ENCODE assay signal across 12 mouse cellular contexts in genomic region chr3:96522149-96522548, GRCm38 (mm10). TPM values are rescaled to one million over a fixed set of nuclear protein-coding genes. Genes with fewer than 3 reads are reported as not detected.
DNase-seq lines count a peak whose midpoint lies in the region; ATAC-seq and TF ChIP-seq lines count a peak whose summit lies in the region.
"Had no signal": no experiment of that assay in that cellular context is flagged by ENCODE, and none has a peak within 500 bp of the region (broad histone marks: within the 10 kb centered on the region; RNA-seq: fewer than 3 reads in every experiment).

No protein-coding gene starts in this region.

- H3K27me3 ChIP-seq in kidney, postnatal 0 days (ENCODE audit: insufficient read depth, low read length) = 0 out of 2 replicates have a peak, but pooled peaks cover 6% of the 10 kb centered on the region
- peaks cover 10% of the 10 kb centered on the region for H3K27me3 ChIP-seq in kidney, embryonic 14.5 days (ENCODE audit: control insufficient read depth, insufficient read depth, low read length)

- H3K4me1 ChIP-seq in kidney, postnatal 0 days (replicated peaks; ENCODE audit: insufficient read depth, low read length) = no peaks in the 10 kb centered on the region
- H3K4me1 ChIP-seq in kidney, embryonic 14.5 days (ENCODE audit: control insufficient read depth, insufficient read depth, low read length) = 0 out of 2 replicates have a peak, but pooled peaks cover 4% of the 10 kb centered on the region

- no peak overlapping the region for H3K4me2 ChIP-seq in kidney, postnatal 0 days (ENCODE audit: low read length)
- no peak overlapping the region for H3K4me2 ChIP-seq in kidney, embryonic 14.5 days (replicated peaks; ENCODE audit: low read depth, low read length)
- H3K4me2 ChIP-seq: hindbrain, embryonic 12.5 days; midbrain, embryonic 12.5 days had no signal

- DNase-seq in adrenal gland, postnatal 14 days = peak; percentile 49
- no peak for DNase-seq in adrenal gland, postnatal 4 days (ENCODE audit: low spot score in 2 of 2)
- DNase-seq in kidney, postnatal 0 days (ENCODE audit: low spot score) = peak; percentile 37
- peak; percentile 55 to 63 for DNase-seq in B cell, adult 2 months
- DNase-seq in induced T-regulatory cell, adult 2 months (ENCODE audit: low read depth) = peak; percentile 66
- DNase-seq in ovary, postnatal 36 days (ENCODE audit: low spot score) = no peak
- DNase-seq in layer of hippocampus, adult 18-20 months (ENCODE audit: low spot score in 2 of 2) = no peak
- DNase-seq: cerebellum, adult 9-11 months had no signal

- H3K27ac ChIP-seq in kidney, postnatal 0 days = no peak overlapping the region
- no peak overlapping the region for H3K27ac ChIP-seq in kidney, embryonic 14.5 days (ENCODE audit: low read depth, low read length)
- H3K27ac ChIP-seq: hindbrain, embryonic 12.5 days; midbrain, embryonic 12.5 days had no signal

- no peaks in the 10 kb centered on the region for H3K9me3 ChIP-seq in kidney, postnatal 0 days (replicated peaks; ENCODE audit: low read length)
- no peaks in the 10 kb centered on the region for H3K9me3 ChIP-seq in kidney, embryonic 14.5 days (ENCODE audit: control insufficient read depth, low read length)
- H3K9me3 ChIP-seq: hindbrain, embryonic 12.5 days; midbrain, embryonic 12.5 days had no signal

- no peak overlapping the region for H3K9ac ChIP-seq in kidney, postnatal 0 days (ENCODE audit: low read depth, low read length)
- no peak overlapping the region for H3K9ac ChIP-seq in kidney, embryonic 14.5 days (ENCODE audit: low read depth, low read length)
- H3K9ac ChIP-seq: hindbrain, embryonic 12.5 days; midbrain, embryonic 12.5 days had no signal

- 64% methylated on average over 4 of the region's 4 CpGs for WGBS in kidney, postnatal 0 days
- 71% methylated on average over 4 of the region's 4 CpGs for WGBS in kidney, embryonic 14.5 days

- no peak for ATAC-seq in kidney, postnatal 0 days (replicated peaks; ENCODE audit: low FRiP score, low read depth)
- no peak for ATAC-seq in kidney, embryonic 14.5 days (ENCODE audit: low FRiP score, low TSS enrichment)

- peak; percentile 41; the same call in 1 of the 2 replicates for TF ChIP-seq CTCF in kidney, postnatal 0 days (IDR thresholded peaks at IDR 0.05; ENCODE audit: low read depth)

- H3K36me3 ChIP-seq in kidney, postnatal 0 days (ENCODE audit: insufficient read depth, low read length) = no peaks in the 10 kb centered on the region
- H3K36me3 ChIP-seq in kidney, embryonic 14.5 days (ENCODE audit: control insufficient read depth, insufficient read depth, low read length) = no peaks in the 10 kb centered on the region
- H3K36me3 ChIP-seq: hindbrain, embryonic 12.5 days; midbrain, embryonic 12.5 days had no signal

- H3K4me3 ChIP-seq in kidney, postnatal 0 days (replicated peaks; ENCODE audit: low read depth, low read length) = no peak overlapping the region
- no peak overlapping the region for H3K4me3 ChIP-seq in kidney, embryonic 14.5 days (ENCODE audit: low read length)
- H3K4me3 ChIP-seq: hindbrain, embryonic 12.5 days; midbrain, embryonic 12.5 days had no signal

RNA-seq across cellular contexts. Expression of gene Hfe2, which starts 2.8 kb away (rescaled TPM):
- 6.9 TPM in 1 of 2 replicates, not detected in the other for total RNA-seq in adrenal gland, postnatal 14 days (2021)
- 10 to 100 TPM in 1 of 2 experiments, 1 to 10 TPM in 1; 3.9 to 11.2 TPM for total RNA-seq in adrenal gland, postnatal 4 days (2021)
- 0.07 and 0.10 TPM in 2 replicates for polyA plus RNA-seq in kidney, postnatal 0 days (2015; fragmentation: Nextera tagmentation; extraction: Ambion mirVana)
- polyA plus RNA-seq in kidney, embryonic 14.5 days (2014; fragmentation: Nextera tagmentation; extraction: Ambion mirVana) = 0.20 and 0.30 TPM in 2 replicates
- under 1 TPM; 0.25 to 0.30 TPM for total RNA-seq in layer of hippocampus, adult 18-20 months (2021)

RNA-seq across cellular contexts. Expression of gene Txnip, which starts 35.6 kb away (rescaled TPM):
- 479 and 772 TPM in 2 replicates for total RNA-seq in adrenal gland, postnatal 14 days (2021)
- 100 to 1,000 TPM; 980 to 992 TPM for total RNA-seq in adrenal gland, postnatal 4 days (2021)
- 241 and 254 TPM in 2 replicates for polyA plus RNA-seq in kidney, postnatal 0 days (2015; fragmentation: Nextera tagmentation; extraction: Ambion mirVana)
- 91.1 and 148 TPM in 2 replicates for polyA plus RNA-seq in kidney, embryonic 14.5 days (2014; fragmentation: Nextera tagmentation; extraction: Ambion mirVana)
- total RNA-seq in layer of hippocampus, adult 18-20 months (2021) = 10 to 100 TPM; 28.1 to 34.8 TPM

RNA-seq across cellular contexts. Expression of gene Gm16253, which starts 54.6 kb away (rescaled TPM):
- total RNA-seq in adrenal gland, postnatal 14 days (2021) = not detected in 2 replicates
- not detected for total RNA-seq in adrenal gland, postnatal 4 days (2021)
- polyA plus RNA-seq in kidney, postnatal 0 days (2015; fragmentation: Nextera tagmentation; extraction: Ambion mirVana) = not detected in 2 replicates
- polyA plus RNA-seq in kidney, embryonic 14.5 days (2014; fragmentation: Nextera tagmentation; extraction: Ambion mirVana) = 0.72 and 1.3 TPM in 2 replicates
- total RNA-seq in layer of hippocampus, adult 18-20 months (2021) = not detected
- total RNA-seq: left cerebral cortex, postnatal 36 days had no signal

Comparison
In these comparisons a context has a peak if more than half of its experiments do, and no peak if none do; other contexts are left out.
1. DNase-seq: peak in adrenal gland, postnatal 14 days (single experiment), kidney, postnatal 0 days (single experiment), B cell, adult 2 months (2 of 2) and induced T-regulatory cell, adult 2 months (single experiment); none in adrenal gland, postnatal 4 days (0 of 2), ovary, postnatal 36 days (single experiment) and layer of hippocampus, adult 18-20 months (0 of 2).
2. RNA of gene Txnip, which starts 35.6 kb away (total RNA-seq): 980 to 992 TPM in adrenal gland, postnatal 4 days and 479 to 772 TPM in adrenal gland, postnatal 14 days; 28.1 to 34.8 TPM in layer of hippocampus, adult 18-20 months; every median in the first group is over 10 times any median in the second.